Mouse (Mus musculus) hindbrain, embryonic 15.5 days (tissue): ENCODE data around the gene Pex14. TPM values are rescaled to one million over a fixed set of nuclear protein-coding genes. Genes with fewer than 3 reads are reported as not detected.

Experiments
- ATAC-seq: fragments of 200-750 bp; cut with Nextera tagmentation; 2 replicates; pipeline ENCODE4 v1.8.0; 2017; ENCODE audit warnings: low read depth, moderate number of reproducible peaks, moderate TSS enrichment; ENCODE audit not compliant: low FRiP score
- H3K27ac ChIP-seq: fragments of 300-500 bp; sonication (generic); replicated peaks from 2 replicates; pipeline ENCODE4 v1.5.1; 2015; ENCODE audit warnings: mild to moderate bottlenecking, inconsistent platforms
- H3K27me3 ChIP-seq: fragments of 300-500 bp; sonication (generic); 2 replicates; pipeline ENCODE4 v1.6.1; 2015; ENCODE audit warnings: control low read depth, inconsistent platforms
- H3K36me3 ChIP-seq: fragments of 300-500 bp; sonication (generic); 2 replicates; pipeline ENCODE4 v1.6.1; 2015; ENCODE audit warnings: control low read depth, inconsistent platforms
- H3K4me1 ChIP-seq: fragments of 300-500 bp; sonication (generic); replicated peaks from 2 replicates; pipeline ENCODE4 v1.6.1; 2015; ENCODE audit warnings: control low read depth, inconsistent platforms
- H3K4me2 ChIP-seq: fragments of 300-500 bp; sonication (generic); 2 replicates; pipeline ENCODE4 v1.6.1; 2015; ENCODE audit warnings: moderate library complexity, mild to moderate bottlenecking, inconsistent platforms
- H3K4me3 ChIP-seq: fragments of 300-500 bp; sonication (generic); 2 replicates; pipeline ENCODE4 v1.5.1; 2015; ENCODE audit warnings: mild to moderate bottlenecking, inconsistent platforms
- H3K9ac ChIP-seq: fragments of 300-500 bp; sonication (generic); 2 replicates; pipeline ENCODE4 v1.6.1; 2015; ENCODE audit warnings: inconsistent platforms
- H3K9me3 ChIP-seq: fragments of 300-500 bp; sonication (generic); 2 replicates; pipeline ENCODE4 v1.6.1; 2016; ENCODE audit warnings: control low read depth, inconsistent platforms
- WGBS: fragments of 180-500 bp; shearing (Covaris S2); methylation state at CpG from one replicate; pipeline ENCODE4 v1.1.7; 2015; 5-methylcytosine and 5-hydroxymethylcytosine counted together
- polyA plus RNA-seq: library from polyadenylated mRNA; unstranded; fragments of >200 nt; fragmentation: Nextera tagmentation; extraction: Ambion mirVana; gene quantifications from 2 replicates; pipeline ENCODE4 v1.2.1, GENCODE M21; 2015

Pex14 gene
- polyA plus RNA-seq, 1 experiment from 2014 or later = 61.9 TPM

- H3K9me3 ChIP-seq = no peaks in the 10 kb centered on the region
- WGBS = 83% methylated on average over 23 of the region's 23 CpGs
- peaks cover 5% of the 10 kb centered on the region; the same call in 1 of the 2 replicates for H3K27me3 ChIP-seq
- H3K4me2 ChIP-seq = no peak overlapping the region
- H3K9ac ChIP-seq = no peak overlapping the region
- no peak for ATAC-seq
- H3K27ac ChIP-seq = no peak overlapping the region
- no peak overlapping the region for H3K4me3 ChIP-seq
- H3K4me1 ChIP-seq = peaks cover 37% of the 10 kb centered on the region
- no peaks in the 10 kb centered on the region for H3K36me3 ChIP-seq
Measured at GRCm38 (mm10) chr4:149064061-149064854, 35.4 kb downstream of the Pex14 start.

GRCm38 (mm10) chr4:149062406-149063318 is 37.0 kb downstream of the Pex14 start:
- H3K36me3 ChIP-seq = no peaks in the 10 kb centered on the region
- no peak for ATAC-seq
- peaks cover 5% of the 10 kb centered on the region; the same call in 1 of the 2 replicates for H3K27me3 ChIP-seq
- H3K4me3 ChIP-seq = no peak overlapping the region
- no peak overlapping the region for H3K4me2 ChIP-seq
- peaks cover 49% of the 10 kb centered on the region for H3K4me1 ChIP-seq
- no peak overlapping the region for H3K9ac ChIP-seq
- H3K9me3 ChIP-seq = no peaks in the 10 kb centered on the region
- WGBS = 60% methylated on average over 21 of the region's 21 CpGs
- H3K27ac ChIP-seq = no peak overlapping the region

GRCm38 (mm10) chr4:149061432-149061718 is 38.3 kb downstream of the Pex14 start:
- Histone ChIP-seq H3K36me3 (no peaks in the 10 kb centered on the region), H3K9ac (no peak overlapping the region), H3K27me3 (peaks cover 5% of the 10 kb centered on the region; the same call in 1 of the 2 replicates), H3K4me1 (peaks cover 53% of the 10 kb centered on the region), H3K27ac (no peak overlapping the region), H3K4me3 (no peak overlapping the region), H3K9me3 (no peaks in the 10 kb centered on the region), H3K4me2 (no peak overlapping the region)
- no peak for ATAC-seq
- WGBS = 60% methylated on average over 13 of the region's 13 CpGs

- Histone ChIP-seq H3K4me3 (no peak overlapping the region), H3K9ac (no peak overlapping the region), H3K27ac (0 out of 2 replicates have a peak overlapping the region, but pooled peaks have one; percentile 7), H3K27me3 (peaks cover 5% of the 10 kb centered on the region; the same call in 1 of the 2 replicates), H3K4me2 (peak overlapping the region; percentile 6; the same call in 1 of the 2 replicates), H3K36me3 (no peaks in the 10 kb centered on the region), H3K9me3 (no peaks in the 10 kb centered on the region), H3K4me1 (peaks cover 53% of the 10 kb centered on the region)
- WGBS = 28% methylated on average over 14 of the region's 14 CpGs
- ATAC-seq = no peak
Measured at GRCm38 (mm10) chr4:149060621-149061431, 38.9 kb downstream of the Pex14 start.

- no peaks in the 10 kb centered on the region for H3K9me3 ChIP-seq
- H3K4me2 ChIP-seq = no peak overlapping the region
- H3K36me3 ChIP-seq = no peaks in the 10 kb centered on the region
- H3K4me3 ChIP-seq = no peak overlapping the region
- peaks cover 53% of the 10 kb centered on the region for H3K4me1 ChIP-seq
- H3K9ac ChIP-seq = no peak overlapping the region
- ATAC-seq = no peak
- 89% methylated on average over 9 of the region's 9 CpGs for WGBS
- H3K27ac ChIP-seq = no peak overlapping the region
- peaks cover 5% of the 10 kb centered on the region; the same call in 1 of the 2 replicates for H3K27me3 ChIP-seq
Measured at GRCm38 (mm10) chr4:149059713-149060112, 40.0 kb downstream of the Pex14 start.

- Histone ChIP-seq H3K4me2 (no peak overlapping the region), H3K4me3 (no peak overlapping the region), H3K27ac (no peak overlapping the region), H3K27me3 (peaks cover 2% of the 10 kb centered on the region; the same call in 1 of the 2 replicates), H3K9me3 (no peaks in the 10 kb centered on the region), H3K36me3 (no peaks in the 10 kb centered on the region), H3K4me1 (peaks cover 53% of the 10 kb centered on the region), H3K9ac (no peak overlapping the region)
- ATAC-seq = no peak
- 53% methylated on average over 7 of the region's 7 CpGs for WGBS
Measured at GRCm38 (mm10) chr4:149058298-149058697, 41.4 kb downstream of the Pex14 start.

GRCm38 (mm10) chr4:149057470-149057869 is 42.2 kb downstream of the Pex14 start:
- no peak overlapping the region for H3K9ac ChIP-seq
- no peaks in the 10 kb centered on the region for H3K36me3 ChIP-seq
- ATAC-seq = no peak
- H3K27me3 ChIP-seq = no peaks in the 10 kb centered on the region
- H3K27ac ChIP-seq = no peak overlapping the region
- WGBS = 34% methylated on average over 14 of the region's 14 CpGs
- H3K4me1 ChIP-seq = peaks cover 47% of the 10 kb centered on the region
- H3K4me2 ChIP-seq = no peak overlapping the region; the same call in 1 of the 2 replicates
- no peak overlapping the region for H3K4me3 ChIP-seq
- H3K9me3 ChIP-seq = no peaks in the 10 kb centered on the region

GRCm38 (mm10) chr4:149056957-149057356 is 42.7 kb downstream of the Pex14 start:
- Histone ChIP-seq H3K9ac (no peak overlapping the region), H3K9me3 (no peaks in the 10 kb centered on the region), H3K4me2 (no peak overlapping the region), H3K27me3 (no peaks in the 10 kb centered on the region), H3K4me3 (no peak overlapping the region), H3K36me3 (no peaks in the 10 kb centered on the region), H3K4me1 (peaks cover 42% of the 10 kb centered on the region), H3K27ac (no peak overlapping the region)
- peak; percentile 36; the same call in 1 of the 2 replicates for ATAC-seq
- WGBS = 68% methylated on average over 16 of the region's 16 CpGs

GRCm38 (mm10) chr4:149055847-149056246 is 43.8 kb downstream of the Pex14 start:
- H3K9ac ChIP-seq = no peak overlapping the region
- WGBS = 47% methylated on average over 6 of the region's 6 CpGs
- no peak overlapping the region for H3K4me2 ChIP-seq
- H3K4me3 ChIP-seq = no peak overlapping the region
- H3K27me3 ChIP-seq = peaks cover 3% of the 10 kb centered on the region; the same call in 1 of the 2 replicates
- no peaks in the 10 kb centered on the region for H3K9me3 ChIP-seq
- ATAC-seq = no peak
- no peaks in the 10 kb centered on the region for H3K36me3 ChIP-seq
- no peak overlapping the region for H3K27ac ChIP-seq
- H3K4me1 ChIP-seq = peaks cover 33% of the 10 kb centered on the region

GRCm38 (mm10) chr4:149049351-149050159 is 50.1 kb downstream of the Pex14 start:
- 0 out of 2 replicates have a peak, but pooled peaks have one; percentile 49 for ATAC-seq
- Histone ChIP-seq H3K36me3 (no peaks in the 10 kb centered on the region), H3K4me3 (no peak overlapping the region), H3K27ac (peak overlapping the region; percentile 37; the same call in 1 of the 2 replicates), H3K4me2 (peak overlapping the region; percentile 23), H3K27me3 (peaks cover 4% of the 10 kb centered on the region; the same call in 1 of the 2 replicates), H3K4me1 (peaks cover 42% of the 10 kb centered on the region), H3K9me3 (no peaks in the 10 kb centered on the region), H3K9ac (no peak overlapping the region)
- WGBS = 9% methylated on average over 16 of the region's 16 CpGs
